Mouse (Mus musculus) cerebellum, adult 9-10 months (tissue): ENCODE measurements at regions not wholly inside any gene's neighbourhood (a gene's known extent, or its start where the extent isn't known, plus 50 kb on each side); places are given as distances from the start of the nearest gene placed in this dataset.

ENCODE experiments used
- DNase-seq: peaks from one replicate; pipeline ENCODE4 v3.0.0; 2022

- DNase-seq: no peak
Measured at GRCm38 (mm10) chr11:7317409-7317970, 103.8 kb upstream of the Igfbp3 start.

- no peak for DNase-seq
Measured at GRCm38 (mm10) chr11:7296252-7296651, 82.5 kb upstream of the Igfbp3 start.

- DNase-seq: no peak
Measured at GRCm38 (mm10) chr11:7289242-7289938, 75.7 kb upstream of the Igfbp3 start.

- no peak for DNase-seq
Measured at GRCm38 (mm10) chr11:7284836-7285490, 71.2 kb upstream of the Igfbp3 start.

GRCm38 (mm10) chr11:7282981-7283380 is 69.3 kb upstream of the Igfbp3 start:
- no peak for DNase-seq

GRCm38 (mm10) chr11:7282188-7282587 is 68.5 kb upstream of the Igfbp3 start:
- DNase-seq: no peak

GRCm38 (mm10) chr11:7281656-7282055 is 67.9 kb upstream of the Igfbp3 start:
- no peak for DNase-seq

- no peak for DNase-seq
Measured at GRCm38 (mm10) chr11:7279891-7280290, 66.2 kb upstream of the Igfbp3 start.

- DNase-seq: no peak
Measured at GRCm38 (mm10) chr11:7272543-7272942, 58.8 kb upstream of the Igfbp3 start.

- no peak for DNase-seq
Measured at GRCm38 (mm10) chr11:7270916-7271315, 57.2 kb upstream of the Igfbp3 start.

- DNase-seq: no peak
Measured at GRCm38 (mm10) chr11:7263971-7264370, 50.2 kb upstream of the Igfbp3 start.
